Mouse (Mus musculus) lung, embryonic 14.5 days (tissue): ENCODE results near the gene Ehmt1. TPM values are rescaled to one million over a fixed set of nuclear protein-coding genes. Genes with fewer than 3 reads are reported as not detected.

Experiments used
- ATAC-seq: fragments of 200-750 bp; cut with Nextera tagmentation; 2 replicates; pipeline ENCODE4 v1.8.0; 2017; ENCODE audit warnings: mild to moderate bottlenecking, moderate TSS enrichment, moderate library complexity; ENCODE audit not compliant: insufficient read depth
- DNase-seq: peaks from one replicate; pipeline ENCODE4 v3.0.0-alpha.2; 2015
- H3K27ac ChIP-seq: fragments of 300-500 bp; sonication (generic); 2 replicates; pipeline ENCODE4 v1.5.1; 2014; ENCODE audit warnings: low read depth, mild to moderate bottlenecking, moderate library complexity
- H3K27me3 ChIP-seq: fragments of 300-500 bp; sonication (generic); 2 replicates; pipeline ENCODE4 v1.6.1; 2014; ENCODE audit warnings: low read length, control low read depth; ENCODE audit not compliant: insufficient read depth
- H3K36me3 ChIP-seq: fragments of 300-500 bp; sonication (generic); 2 replicates; pipeline ENCODE4 v1.6.1; 2014; ENCODE audit warnings: control low read depth; ENCODE audit not compliant: insufficient read depth
- H3K4me1 ChIP-seq: fragments of 300-500 bp; sonication (generic); 2 replicates; pipeline ENCODE4 v1.6.1; 2014; ENCODE audit warnings: antibody characterized with exemption, control low read depth; ENCODE audit not compliant: insufficient read depth
- H3K4me2 ChIP-seq: fragments of 300-500 bp; sonication (generic); 2 replicates; pipeline ENCODE4 v1.6.1; 2014; ENCODE audit warnings: mild to moderate bottlenecking
- H3K4me3 ChIP-seq: fragments of 300-500 bp; sonication (generic); 2 replicates; pipeline ENCODE4 v1.5.1; 2014; ENCODE audit warnings: low read depth, low read length
- H3K9ac ChIP-seq: fragments of 300-500 bp; sonication (generic); 2 replicates; pipeline ENCODE4 v1.6.1; 2014
- H3K9me3 ChIP-seq: fragments of 300-500 bp; sonication (generic); 2 replicates; pipeline ENCODE4 v1.6.1; 2016; ENCODE audit warnings: low read depth, low read length, control low read depth
- CTCF ChIP-seq: IDR thresholded peaks from 2 replicates; pipeline ENCODE4 v1.5.1; 2016; ENCODE audit warnings: antibody characterized with exemption, low read depth
- WGBS: fragments of 180-500 bp; shearing (Covaris S2); extraction: QIAGEN DNeasy Blood & Tissue Kit; methylation state at CpG from one replicate; pipeline ENCODE4 v1.1.7; 2014; 5-methylcytosine and 5-hydroxymethylcytosine counted together
- polyA plus RNA-seq: library from polyadenylated mRNA; unstranded; fragments of >200 nt; fragmentation: Nextera tagmentation; extraction: Ambion mirVana; gene quantifications from 2 replicates; pipeline ENCODE4 v1.2.1, GENCODE M21; 2014

Ehmt1 gene
- polyA plus RNA-seq, 1 experiment from 2014 or later: 94.5 TPM

DNA sequence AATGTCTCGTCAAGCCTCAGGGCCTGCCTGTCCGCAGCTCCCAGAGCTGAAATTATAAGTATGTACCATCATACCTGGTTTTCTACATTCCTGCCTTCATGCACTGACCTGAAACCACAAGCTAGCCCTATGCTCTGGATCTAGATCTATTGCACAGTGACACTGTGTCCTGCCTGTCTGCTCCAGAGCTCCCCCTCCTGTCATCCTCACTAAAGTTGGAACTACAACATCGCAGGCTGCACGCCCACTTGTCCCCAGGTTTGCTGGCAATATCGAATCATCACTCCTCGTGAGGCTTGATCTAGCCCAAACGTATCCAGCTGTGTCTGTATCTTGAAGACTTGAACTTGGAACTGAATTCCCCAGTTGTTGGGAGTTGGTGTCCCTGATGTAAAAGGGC is 144.6 kb downstream of the Ehmt1 start:
- Histone ChIP-seq H3K9ac (no peak overlapping the region), H3K4me2 (no peak overlapping the region), H3K4me1 (no peaks in the 10 kb centered on the region), H3K9me3 (no peaks in the 10 kb centered on the region), H3K27me3 (no peaks in the 10 kb centered on the region), H3K27ac (no peak overlapping the region), H3K36me3 (no peaks in the 10 kb centered on the region), H3K4me3 (no peak overlapping the region)
- WGBS: 57% methylated on average over 7 of the region's 7 CpGs
- ATAC-seq (no peak), DNase-seq (no peak)
- TF ChIP-seq CTCF: peak; percentile 20

DNA sequence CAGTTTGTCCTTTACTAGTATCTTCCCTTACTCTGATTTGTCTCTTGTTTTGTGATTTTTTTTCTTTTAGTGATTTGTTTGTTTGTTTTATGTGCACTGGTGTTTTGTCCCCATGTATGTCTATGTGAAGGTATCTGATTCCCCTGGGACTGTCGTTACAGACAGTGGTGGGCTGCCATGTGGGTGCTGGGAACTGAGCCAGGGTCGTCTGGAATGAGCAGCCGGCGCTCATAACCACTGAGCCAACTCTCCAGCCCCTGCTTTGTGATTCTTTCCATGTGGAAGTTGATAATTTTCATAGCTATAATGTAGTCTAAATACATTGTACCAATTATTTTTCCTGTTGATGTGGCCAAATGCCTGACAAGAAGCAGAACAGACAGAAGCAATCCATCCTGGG is 148.6 kb downstream of the Ehmt1 start:
- Histone ChIP-seq H3K9ac (no peak overlapping the region), H3K4me1 (no peaks in the 10 kb centered on the region), H3K27me3 (no peaks in the 10 kb centered on the region), H3K4me3 (no peak overlapping the region), H3K36me3 (no peaks in the 10 kb centered on the region), H3K9me3 (no peaks in the 10 kb centered on the region), H3K27ac (no peak overlapping the region), H3K4me2 (no peak overlapping the region)
- DNase-seq (no peak), ATAC-seq (no peak)
- TF ChIP-seq CTCF: no peak
- WGBS: 70% methylated on average over 4 of the region's 4 CpGs

DNA sequence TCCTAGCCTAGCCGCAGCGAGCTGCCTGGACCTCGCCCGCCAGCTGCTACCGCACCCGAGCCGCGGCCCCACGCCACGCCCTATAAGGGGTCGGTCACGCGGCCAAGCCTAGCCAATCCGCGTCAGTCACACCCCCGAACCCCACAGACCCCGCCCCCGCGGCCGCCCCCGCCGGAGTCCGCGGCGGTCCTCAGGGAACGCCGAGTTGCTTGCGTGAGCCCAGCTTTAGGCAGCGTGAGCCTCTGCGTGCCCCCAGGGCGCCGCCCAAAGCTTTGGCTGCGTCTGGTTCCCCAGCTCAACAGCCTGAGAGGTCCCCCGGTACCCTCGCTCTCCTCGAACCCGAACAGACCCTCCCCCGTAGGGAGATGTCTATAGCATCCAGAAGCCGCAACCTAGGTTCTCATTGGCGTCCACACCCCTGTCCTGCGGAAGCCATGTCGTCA is 156.3 kb downstream of the Ehmt1 start, which contains the start of gene Cacna1b:
Gene Cacna1b, minus strand, starts transcription at position 38 of the 443 bp plus-strand sequence.
- Histone ChIP-seq H3K9ac (no peak within 1 kb of the TSS), H3K27ac (no peak within 1 kb of the TSS), H3K9me3 (no peaks in the 10 kb centered on the region), H3K27me3 (peaks cover 23% of the 10 kb centered on the region), H3K4me3 (peak within 1 kb of the TSS; percentile 50), H3K4me1 (no peaks in the 10 kb centered on the region), H3K4me2 (peak within 1 kb of the TSS; percentile 97), H3K36me3 (no peaks in the 10 kb centered on the region)
- TF ChIP-seq CTCF: no peak
- WGBS: under 1% methylated on average over 42 of the region's 42 CpGs
- ATAC-seq (peak; percentile 92), DNase-seq (peak; percentile 82)

DNA sequence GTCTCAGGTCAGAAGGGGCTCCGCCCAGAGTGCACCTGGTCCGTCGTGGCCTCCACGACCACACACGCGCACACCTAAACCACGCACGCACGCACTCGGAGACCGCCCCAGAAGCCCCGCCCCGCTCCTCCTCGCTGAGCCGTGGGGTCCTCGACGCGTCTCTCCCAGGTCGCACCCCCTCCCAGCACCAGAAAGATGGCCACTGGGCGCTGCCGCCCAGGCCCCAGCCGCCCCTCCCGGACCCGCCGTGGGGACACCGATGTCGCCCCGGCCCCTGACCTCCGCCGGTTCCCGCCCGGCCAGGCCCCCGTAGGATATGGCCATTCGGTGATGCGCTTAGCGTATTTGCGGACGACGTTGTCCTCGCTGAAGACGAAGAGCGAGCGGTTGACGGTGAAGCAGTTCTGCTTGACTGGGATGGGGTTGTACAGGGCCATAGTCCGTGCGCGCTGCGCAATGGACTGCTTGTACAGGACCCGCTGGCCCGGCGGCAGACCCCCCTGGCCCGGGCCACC is 156.9 kb downstream of the Ehmt1 start:
- no peak for TF ChIP-seq CTCF
- Histone ChIP-seq H3K4me2 (peak overlapping the region; percentile 97), H3K36me3 (no peaks in the 10 kb centered on the region), H3K4me1 (no peaks in the 10 kb centered on the region), H3K4me3 (peak overlapping the region; percentile 50), H3K9ac (no peak overlapping the region), H3K27me3 (peaks cover 23% of the 10 kb centered on the region), H3K9me3 (no peaks in the 10 kb centered on the region), H3K27ac (no peak overlapping the region)
- DNase-seq: peak; percentile 38
- ATAC-seq: peak; percentile 64
- under 1% methylated on average over 45 of the region's 52 CpGs for WGBS

GRCm38 (mm10) chr2:24761923-24762445 is 157.4 kb downstream of the Ehmt1 start:
- H3K4me2 ChIP-seq: peak overlapping the region; percentile 97
- H3K9me3 ChIP-seq: no peaks in the 10 kb centered on the region
- H3K4me1 ChIP-seq: no peaks in the 10 kb centered on the region
- peak overlapping the region; percentile 50 for H3K4me3 ChIP-seq
- no peaks in the 10 kb centered on the region for H3K36me3 ChIP-seq
- no peak overlapping the region for H3K27ac ChIP-seq
- peaks cover 23% of the 10 kb centered on the region for H3K27me3 ChIP-seq
- WGBS: under 1% methylated on average over 35 of the region's 35 CpGs
- H3K9ac ChIP-seq: no peak overlapping the region
- ATAC-seq (peak; percentile 78), DNase-seq (peak; percentile 92)
- TF ChIP-seq CTCF: no peak

DNA sequence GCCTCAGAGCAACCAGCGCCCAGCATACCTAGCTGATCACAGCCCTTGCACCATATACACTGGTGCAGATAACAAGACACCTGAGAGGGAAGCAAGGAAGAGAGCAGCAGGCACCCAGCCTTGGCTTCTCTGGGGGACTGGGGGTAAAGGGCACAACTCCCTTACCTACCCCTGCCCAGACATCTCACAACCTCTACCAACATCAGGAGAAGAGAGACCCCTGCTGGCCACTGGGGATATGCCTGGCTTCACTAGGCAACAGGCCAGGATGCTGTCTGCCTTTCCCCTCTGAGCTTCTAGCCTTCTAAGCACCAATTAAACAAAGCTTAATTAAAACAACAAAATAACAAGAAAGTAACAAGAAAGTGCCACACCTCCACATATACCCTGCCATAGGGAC is 164.1 kb downstream of the Ehmt1 start:
- WGBS: 88% methylated on average over 1 of the region's 1 CpGs
- H3K27ac ChIP-seq: no peak overlapping the region
- no peak overlapping the region for H3K9ac ChIP-seq
- H3K9me3 ChIP-seq: no peaks in the 10 kb centered on the region
- TF ChIP-seq CTCF: peak; percentile 79
- no peaks in the 10 kb centered on the region for H3K36me3 ChIP-seq
- no peak overlapping the region for H3K4me3 ChIP-seq
- DNase-seq (peak; percentile 67), ATAC-seq (no peak)
- H3K27me3 ChIP-seq: no peaks in the 10 kb centered on the region
- no peaks in the 10 kb centered on the region for H3K4me1 ChIP-seq
- H3K4me2 ChIP-seq: no peak overlapping the region

- 68% methylated on average over 4 of the region's 4 CpGs for WGBS
- Histone ChIP-seq H3K27me3 (no peaks in the 10 kb centered on the region), H3K9ac (no peak overlapping the region), H3K4me1 (no peaks in the 10 kb centered on the region), H3K4me2 (no peak overlapping the region), H3K36me3 (no peaks in the 10 kb centered on the region), H3K4me3 (no peak overlapping the region), H3K9me3 (no peaks in the 10 kb centered on the region), H3K27ac (no peak overlapping the region)
- no peak for TF ChIP-seq CTCF
- ATAC-seq: no peak
- DNase-seq: no peak
Measured at GRCm38 (mm10) chr2:24752599-24752998, 166.8 kb downstream of the Ehmt1 start.
